Comparison of ENCODE assay signal across 8 mouse cellular contexts in the genomic region with DNA sequence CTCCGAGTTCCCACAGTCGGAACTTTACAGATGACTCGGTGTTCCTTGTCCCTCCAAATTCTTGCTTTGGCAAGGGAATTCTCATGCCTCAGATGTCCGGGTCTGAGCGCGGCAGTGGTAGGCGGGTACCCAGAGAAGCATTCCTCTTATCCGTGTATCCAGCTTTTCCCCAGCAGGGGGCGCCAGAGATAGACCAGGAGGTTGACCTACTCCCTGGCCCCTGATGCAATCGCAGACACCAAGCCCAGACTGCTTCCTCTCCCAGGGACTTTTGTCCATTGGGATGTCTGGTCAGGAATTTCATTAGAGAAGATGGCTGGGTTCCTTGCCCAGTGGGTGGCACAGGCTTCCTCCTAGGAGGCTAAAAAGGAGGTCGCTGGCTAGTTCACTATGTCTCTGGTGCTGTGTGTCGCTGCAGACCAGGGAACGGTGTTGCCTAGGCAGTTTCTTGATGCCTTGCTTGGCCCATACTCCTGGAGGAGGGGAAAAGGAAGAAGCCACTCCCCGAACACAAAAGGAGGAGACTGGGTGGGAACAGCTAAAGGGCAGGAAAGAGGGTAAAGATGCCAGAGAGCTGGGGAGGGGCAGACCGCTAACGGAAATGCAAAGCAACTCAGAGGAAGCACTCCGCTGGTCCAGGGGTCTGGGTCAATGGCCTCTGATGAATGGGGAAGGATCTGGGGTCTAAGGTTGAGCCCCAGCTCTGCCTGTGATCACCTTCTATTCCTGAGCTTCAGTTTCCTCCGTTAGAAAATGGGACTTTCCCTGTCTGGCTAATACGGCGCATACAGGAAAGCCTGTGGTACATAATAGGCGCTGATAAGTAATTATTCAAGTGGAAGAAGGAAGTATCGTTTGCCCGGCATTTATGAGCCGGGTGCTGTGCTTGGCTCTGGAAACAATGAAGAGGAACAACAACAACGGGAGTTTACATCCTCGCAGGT. TPM values are rescaled to one million over a fixed set of nuclear protein-coding genes. Genes with fewer than 3 reads are reported as not detected.
A peak's percentile ranks its signal among the peaks of the same experiment; 100 is the strongest.
DNase-seq lines count a peak whose midpoint lies in the region; ATAC-seq and TF ChIP-seq lines count a peak whose summit lies in the region.

No protein-coding gene starts in this region.

- peak overlapping the region; percentile 76; the same call in 1 of the 2 replicates for H3K27ac ChIP-seq in hindbrain, embryonic 12.5 days
- peak overlapping the region; percentile 68 for H3K27ac ChIP-seq in lung, postnatal 0 days (ENCODE audit: low read length)

- H3K27me3 ChIP-seq in hindbrain, embryonic 12.5 days = peaks cover 51% of the 10 kb centered on the region
- peaks cover 9% of the 10 kb centered on the region for H3K27me3 ChIP-seq in lung, postnatal 0 days (replicated peaks; ENCODE audit: insufficient read depth, low read length)

- peak overlapping the region; percentile 29 for H3K4me2 ChIP-seq in hindbrain, embryonic 12.5 days (replicated peaks)
- peak overlapping the region; percentile 31 for H3K4me2 ChIP-seq in lung, postnatal 0 days (replicated peaks; ENCODE audit: low read depth, low read length)

- no peaks in the 10 kb centered on the region for H3K9me3 ChIP-seq in hindbrain, embryonic 12.5 days (replicated peaks)
- H3K9me3 ChIP-seq in lung, postnatal 0 days (ENCODE audit: low read length) = no peaks in the 10 kb centered on the region

- peak; percentile 52 for TF ChIP-seq EP300 in lung, postnatal 0 days (IDR thresholded peaks at IDR 0.05)

- no peak overlapping the region for H3K4me3 ChIP-seq in hindbrain, embryonic 12.5 days
- H3K4me3 ChIP-seq in lung, postnatal 0 days (ENCODE audit: low read depth, low read length) = no peak overlapping the region

- peak; percentile 78 for ATAC-seq in hindbrain, embryonic 12.5 days (ENCODE audit: low FRiP score)
- peak; percentile 92 for ATAC-seq in lung, postnatal 0 days

- 16% methylated on average over 26 of the region's 26 CpGs for WGBS in hindbrain, embryonic 12.5 days
- 19% methylated on average over 26 of the region's 26 CpGs for WGBS in lung, postnatal 0 days

- peaks cover 47% of the 10 kb centered on the region for H3K4me1 ChIP-seq in hindbrain, embryonic 12.5 days
- peaks cover 3% of the 10 kb centered on the region; the same call in 1 of the 2 replicates for H3K4me1 ChIP-seq in lung, postnatal 0 days (ENCODE audit: insufficient read depth, low read depth, low read length)

- no peaks in the 10 kb centered on the region for H3K36me3 ChIP-seq in hindbrain, embryonic 12.5 days
- no peaks in the 10 kb centered on the region for H3K36me3 ChIP-seq in lung, postnatal 0 days (ENCODE audit: insufficient read depth, low read length)

- no peak overlapping the region for H3K9ac ChIP-seq in hindbrain, embryonic 12.5 days
- no peak overlapping the region for H3K9ac ChIP-seq in lung, postnatal 0 days (replicated peaks; ENCODE audit: low read depth)

- DNase-seq in Muller cell, postnatal 12 days (ENCODE audit: inconsistent ontology term) = peak; percentile 92
- DNase-seq in cerebellum, adult 9-11 months = peak; percentile 94
- peak; percentile 71 to 88 for DNase-seq in frontal cortex, postnatal 10 days (ENCODE audit: low spot score in 2 of 2)
- peak; percentile 94 to 96 for DNase-seq in layer of hippocampus, postnatal 10 days (ENCODE audit: low spot score in 2 of 2)
- peak; percentile 95 for DNase-seq in lung, postnatal 0 days (ENCODE audit: low spot score)
- peak; percentile 90 for DNase-seq in ovary, postnatal 14 days (ENCODE audit: low spot score)
- DNase-seq in thymus, postnatal 14 days = peak; percentile 92

- TF ChIP-seq CTCF in lung, postnatal 0 days (IDR thresholded peaks at IDR 0.05) = peak; percentile 90

RNA-seq across cellular contexts. Expression of a gene that starts 6.7 kb away (rescaled TPM):
- polyA plus RNA-seq in hindbrain, embryonic 12.5 days (2016; fragmentation: Nextera tagmentation; extraction: Ambion mirVana) = 10.3 and 10.5 TPM in 2 replicates
- 10 to 100 TPM; 78.5 to 79.5 TPM for total RNA-seq in layer of hippocampus, postnatal 10 days (2021)
- polyA plus RNA-seq in lung, postnatal 0 days (2015; fragmentation: Nextera tagmentation; extraction: Ambion mirVana) = 0.90 and 1.1 TPM in 2 replicates

RNA-seq across cellular contexts. Expression of a gene that starts 29.5 kb away (rescaled TPM):
- polyA plus RNA-seq in hindbrain, embryonic 12.5 days (2016; fragmentation: Nextera tagmentation; extraction: Ambion mirVana) = 65.0 and 72.9 TPM in 2 replicates
- total RNA-seq in layer of hippocampus, postnatal 10 days (2021) = 10 to 100 TPM; 75.1 to 78.2 TPM
- polyA plus RNA-seq in lung, postnatal 0 days (2015; fragmentation: Nextera tagmentation; extraction: Ambion mirVana) = 15.0 and 17.5 TPM in 2 replicates

RNA-seq across cellular contexts. Expression of a gene that starts 48.2 kb away (rescaled TPM):
- 78.6 and 90.5 TPM in 2 replicates for polyA plus RNA-seq in hindbrain, embryonic 12.5 days (2016; fragmentation: Nextera tagmentation; extraction: Ambion mirVana)
- total RNA-seq in layer of hippocampus, postnatal 10 days (2021) = 10 to 100 TPM; 51.1 to 61.8 TPM
- polyA plus RNA-seq in lung, postnatal 0 days (2015; fragmentation: Nextera tagmentation; extraction: Ambion mirVana) = 77.6 and 78.8 TPM in 2 replicates

RNA-seq across cellular contexts. Expression of a gene that starts 52.7 kb away (rescaled TPM):
- 57.5 and 62.0 TPM in 2 replicates for polyA plus RNA-seq in hindbrain, embryonic 12.5 days (2016; fragmentation: Nextera tagmentation; extraction: Ambion mirVana)
- 10 to 100 TPM; 26.7 to 29.8 TPM for total RNA-seq in layer of hippocampus, postnatal 10 days (2021)
- polyA plus RNA-seq in lung, postnatal 0 days (2015; fragmentation: Nextera tagmentation; extraction: Ambion mirVana) = 21.8 and 24.8 TPM in 2 replicates
